In the genomic region with DNA sequence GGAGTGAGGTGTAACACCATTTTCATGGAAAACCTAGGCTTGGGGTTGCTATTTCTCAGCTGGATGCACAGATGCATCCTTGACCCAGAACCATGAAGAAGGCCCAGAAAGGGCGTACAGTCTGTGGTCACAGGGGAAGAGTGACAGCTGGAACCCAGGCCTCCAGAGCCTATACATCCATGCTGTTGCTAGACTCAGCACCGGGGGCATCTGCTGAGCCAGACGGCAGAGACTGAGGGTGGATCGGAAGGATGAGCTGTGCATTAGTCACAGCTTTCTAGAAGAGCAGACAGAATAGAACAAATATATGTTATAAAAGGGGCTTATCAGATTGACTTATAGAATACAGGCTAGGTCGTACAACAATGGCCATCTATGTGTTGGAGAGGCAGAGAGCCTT, we compare ENCODE assay signal across 19 mouse cellular contexts. TPM values are rescaled to one million over a fixed set of nuclear protein-coding genes. Genes with fewer than 3 reads are reported as not detected.
DNase-seq lines count a peak whose midpoint lies in the region; TF ChIP-seq lines count a peak whose summit lies in the region.
"Had no signal": no experiment of that assay in that cellular context is flagged by ENCODE, and none has a peak within 500 bp of the region (broad histone marks: within the 10 kb centered on the region; RNA-seq: fewer than 3 reads in every experiment).

No protein-coding gene starts in this region.

- intact Hi-C loops in left cerebral cortex, adult 2 months (cut with DNase I), result no loop called here
- intact Hi-C loops in left cerebral cortex, postnatal 4 days (cut with DNase I), result no loop called here
- intact Hi-C loops in left cerebral cortex, postnatal 25 days (cut with DNase I), result no loop called here

- no peak for TF ChIP-seq CTCF in left cerebral cortex, adult 2 months (IDR thresholded peaks at IDR 0.05)

- DNase-seq in left cerebral cortex, adult 2 months (ENCODE audit: extremely low spot score in 1 of 2, low spot score in 2 of 2), result peak; percentile 45 to 62
- no peak for DNase-seq in left cerebral cortex, postnatal 4 days
- peak; percentile 45 to 61 for DNase-seq in layer of hippocampus, adult 18-20 months (ENCODE audit: low spot score in 2 of 2)
- peak; percentile 54 to 86 for DNase-seq in left cerebral cortex, postnatal 25 days (ENCODE audit: low spot score in 2 of 2)
- DNase-seq in right cerebral cortex, postnatal 25 days, result peak; percentile 68
- DNase-seq in B cell, adult 2 months, result no peak
- no peak for DNase-seq in adrenal gland, adult 18-20 months (ENCODE audit: low spot score in 2 of 2)
- no peak for DNase-seq in neural tube, embryonic 10.5 days (ENCODE audit: extremely low spot score, low spot score)
- DNase-seq: cerebellum, adult 11 months; gastrocnemius, postnatal 25 days; kidney, adult 9 months; lung, adult 18-20 months; lung, postnatal 36 days; thymus, postnatal 4 days had no signal

- peak overlapping the region; percentile 77; the same call in 1 of the 2 replicates for H3K27ac ChIP-seq in left cerebral cortex, adult 2 months
- H3K27ac ChIP-seq: limb, embryonic 15.5 days; midbrain, embryonic 12.5 days had no signal

- no peak overlapping the region for H3K4me3 ChIP-seq in left cerebral cortex, adult 2 months
- H3K4me3 ChIP-seq: limb, embryonic 15.5 days; midbrain, embryonic 12.5 days had no signal

RNA-seq across cellular contexts. Expression of gene Nps, which starts 53.4 kb away (rescaled TPM):
- total RNA-seq in left cerebral cortex, adult 2 months (2021), result not detected
- total RNA-seq in left cerebral cortex, postnatal 4 days (2021), result not detected
- not detected for total RNA-seq in layer of hippocampus, adult 18-20 months (2021)
- not detected for total RNA-seq in left cerebral cortex, postnatal 25 days (2021)
- not detected for total RNA-seq in adrenal gland, adult 18-20 months (2021)
- total RNA-seq: CH12.LX; gastrocnemius, postnatal 25 days; heart, postnatal 25 days; layer of hippocampus, postnatal 10 days had no signal

Comparison
In these comparisons a context has a peak if more than half of its experiments do, and no peak if none do; other contexts are left out.
1. DNase-seq: peak in left cerebral cortex, adult 2 months (2 of 2), layer of hippocampus, adult 18-20 months (2 of 2), left cerebral cortex, postnatal 25 days (2 of 2) and right cerebral cortex, postnatal 25 days (single experiment); none in left cerebral cortex, postnatal 4 days (single experiment), B cell, adult 2 months (0 of 2), adrenal gland, adult 18-20 months (0 of 2) and neural tube, embryonic 10.5 days (single experiment).